Mouse (Mus musculus) hindbrain, embryonic 16.5 days (tissue): ENCODE measurements at regions not wholly inside any gene's neighbourhood (a gene's known extent, or its start where the extent isn't known, plus 50 kb on each side); places are given as distances from the start of the nearest gene placed in this dataset.
"Not testable (repeated sequence)": the region's sequence is repeated elsewhere in the genome, so short reads cannot be mapped to it uniquely, and the experiment has no call there.

Experiments used
- ATAC-seq: fragments of 200-750 bp; cut with Nextera tagmentation; 2 replicates; pipeline ENCODE4 v1.8.0; 2017; ENCODE audit warnings: moderate TSS enrichment, moderate library complexity
- H3K27ac ChIP-seq: fragments of 300-500 bp; sonication (generic); 2 replicates; pipeline ENCODE4 v1.5.1; 2014; ENCODE audit warnings: low read depth, mild to moderate bottlenecking, control low read depth, low read length, moderate library complexity
- H3K27me3 ChIP-seq: fragments of 300-500 bp; sonication (generic); replicated peaks from 2 replicates; pipeline ENCODE4 v1.6.1; 2014; ENCODE audit warnings: low read length; ENCODE audit not compliant: control insufficient read depth, insufficient read depth
- H3K36me3 ChIP-seq: fragments of 300-500 bp; sonication (generic); 2 replicates; pipeline ENCODE4 v1.6.1; 2014; ENCODE audit warnings: mild to moderate bottlenecking, low read length, moderate library complexity, mixed read lengths; ENCODE audit not compliant: control insufficient read depth, insufficient read depth
- H3K4me1 ChIP-seq: fragments of 300-500 bp; sonication (generic); 2 replicates; pipeline ENCODE4 v1.6.1; 2014; ENCODE audit warnings: low read depth, low read length; ENCODE audit not compliant: control insufficient read depth, insufficient read depth
- H3K4me2 ChIP-seq: fragments of 300-500 bp; sonication (generic); 2 replicates; pipeline ENCODE4 v1.6.1; 2014; ENCODE audit warnings: mild to moderate bottlenecking, low read length, control low read depth, moderate library complexity
- H3K4me3 ChIP-seq: fragments of 300-500 bp; sonication (generic); 2 replicates; pipeline ENCODE4 v1.5.1; 2014; ENCODE audit warnings: mild to moderate bottlenecking, low read length, control low read depth, moderate library complexity
- H3K9ac ChIP-seq: fragments of 300-500 bp; sonication (generic); 2 replicates; pipeline ENCODE4 v1.6.1; 2014; ENCODE audit warnings: low read depth, mild to moderate bottlenecking, control low read depth, low read length, moderate library complexity
- H3K9me3 ChIP-seq: fragments of 300-500 bp; sonication (generic); 2 replicates; pipeline ENCODE4 v1.6.1; 2014; ENCODE audit warnings: mild to moderate bottlenecking, low read length, moderate library complexity; ENCODE audit not compliant: control insufficient read depth
- WGBS: fragments of 180-500 bp; shearing (Covaris S2); extraction: QIAGEN DNeasy Blood & Tissue Kit; methylation state at CpG from one replicate; pipeline ENCODE4 v1.1.7; 2014; 5-methylcytosine and 5-hydroxymethylcytosine counted together

GRCm38 (mm10) chr13:58663316-58663715, 52.6 kb upstream of the Slc28a3 start:
- Histone ChIP-seq H3K4me2 (no peak overlapping the region), H3K36me3 (no peaks in the 10 kb centered on the region), H3K27me3 (no peaks in the 10 kb centered on the region), H3K4me3 (no peak overlapping the region), H3K27ac (no peak overlapping the region), H3K9me3 (no peaks in the 10 kb centered on the region), H3K4me1 (no peaks in the 10 kb centered on the region), H3K9ac (no peak overlapping the region)
- ATAC-seq = no peak
- WGBS = 72% methylated on average over 4 of the region's 4 CpGs

DNA sequence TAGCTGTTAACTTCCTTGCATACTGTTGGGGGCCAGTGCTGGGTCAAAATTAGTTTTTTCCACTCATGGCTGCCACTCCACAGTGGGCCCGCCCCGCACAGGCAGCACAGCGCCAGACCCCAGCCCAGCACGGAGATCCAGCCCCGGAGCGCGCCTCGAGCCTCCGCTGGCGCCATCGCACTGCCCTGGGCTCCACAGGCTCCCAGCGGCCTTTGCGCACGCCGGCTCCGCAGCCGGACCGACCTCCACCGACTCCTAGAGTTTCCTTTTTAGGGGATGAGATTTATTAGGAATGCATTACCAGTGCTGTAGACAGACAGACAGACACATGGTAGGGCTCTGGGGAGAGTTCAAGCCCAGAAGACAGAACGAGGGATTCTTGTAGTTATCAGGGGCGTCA, 58.0 kb upstream of the Slc28a3 start:
- Histone ChIP-seq H3K9me3 (no peaks in the 10 kb centered on the region), H3K27ac (no peak overlapping the region), H3K4me3 (no peak overlapping the region), H3K36me3 (no peaks in the 10 kb centered on the region), H3K9ac (no peak overlapping the region), H3K4me1 (no peaks in the 10 kb centered on the region), H3K27me3 (no peaks in the 10 kb centered on the region), H3K4me2 (peak overlapping the region; percentile 36)
- ATAC-seq = no peak
- WGBS = 54% methylated on average over 21 of the region's 21 CpGs

DNA sequence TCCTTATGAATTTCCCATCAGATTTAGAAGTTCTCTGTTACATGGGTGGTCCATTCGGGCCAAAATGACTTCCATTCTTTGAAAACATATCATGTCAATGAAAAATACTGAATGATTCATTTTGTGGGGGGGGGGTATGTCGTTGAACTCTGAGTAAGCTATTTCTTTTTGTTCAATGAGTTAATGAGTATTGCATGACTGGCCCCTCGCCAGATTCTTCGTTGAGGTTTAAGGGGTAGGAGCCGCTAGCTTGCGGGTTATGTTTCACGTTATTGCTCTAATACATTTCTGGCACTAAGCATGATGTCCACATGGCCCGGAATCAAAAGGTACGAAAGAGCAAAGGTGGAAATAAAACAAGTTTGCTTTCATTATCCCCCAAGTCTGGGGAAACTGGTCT, 59.5 kb upstream of the Slc28a3 start:
- no peak for ATAC-seq
- 70% methylated on average over 9 of the region's 9 CpGs for WGBS
- Histone ChIP-seq H3K27ac (no peak overlapping the region), H3K9me3 (no peaks in the 10 kb centered on the region), H3K36me3 (no peaks in the 10 kb centered on the region), H3K9ac (no peak overlapping the region), H3K4me3 (no peak overlapping the region), H3K4me2 (no peak overlapping the region), H3K27me3 (no peaks in the 10 kb centered on the region), H3K4me1 (no peaks in the 10 kb centered on the region)

DNA sequence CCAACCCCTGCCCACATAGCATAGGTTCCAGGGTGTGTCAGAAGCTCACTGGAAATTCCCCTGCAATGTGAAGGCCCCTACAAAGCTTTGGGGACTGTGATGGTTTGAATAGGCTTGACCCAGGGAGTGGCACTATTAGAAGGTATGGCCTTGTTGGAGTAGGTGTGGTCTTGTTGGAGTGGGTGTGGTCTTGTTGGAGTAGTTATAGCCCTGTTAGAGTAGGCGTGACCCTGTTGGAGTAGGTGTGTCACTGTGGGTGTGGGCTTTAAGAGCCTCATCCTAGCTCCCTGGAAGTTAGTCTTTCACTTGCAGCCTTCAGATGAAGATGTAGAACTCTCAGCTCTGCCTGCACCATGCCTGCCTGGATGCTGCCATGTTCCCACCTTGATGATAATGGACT, 64.9 kb upstream of the Slc28a3 start:
- not testable (repeated sequence) for H3K36me3 ChIP-seq, ATAC-seq, H3K4me3 ChIP-seq, H3K9me3 ChIP-seq, H3K27ac ChIP-seq, H3K4me1 ChIP-seq, H3K9ac ChIP-seq, H3K27me3 ChIP-seq, H3K4me2 ChIP-seq
- 100% methylated on average over 1 of the region's 1 CpGs for WGBS

DNA sequence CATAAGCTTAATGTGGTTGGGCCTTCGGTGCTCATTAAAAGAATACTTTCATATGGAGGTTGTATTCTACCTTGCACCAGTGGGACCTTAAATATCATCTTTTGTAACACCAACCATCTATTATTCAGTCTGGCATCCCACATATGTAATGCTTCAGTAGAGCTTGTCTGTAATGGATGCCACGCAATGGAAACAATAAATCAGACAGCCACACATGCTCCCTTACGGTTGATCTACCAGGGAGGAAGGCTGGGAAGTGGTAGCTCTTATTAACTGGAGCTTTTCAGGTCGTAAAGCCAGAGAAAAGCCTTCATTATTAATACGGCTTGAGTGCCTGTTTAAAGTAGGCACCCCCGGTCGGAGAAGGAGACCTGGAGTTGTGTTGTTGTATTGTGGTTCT, 66.8 kb upstream of the Slc28a3 start:
- H3K36me3 ChIP-seq = no peaks in the 10 kb centered on the region
- WGBS = 77% methylated on average over 7 of the region's 7 CpGs
- no peak overlapping the region for H3K4me3 ChIP-seq
- H3K4me2 ChIP-seq = no peak overlapping the region
- H3K27ac ChIP-seq = no peak overlapping the region
- no peak for ATAC-seq
- no peaks in the 10 kb centered on the region for H3K9me3 ChIP-seq
- H3K9ac ChIP-seq = no peak overlapping the region
- no peaks in the 10 kb centered on the region for H3K27me3 ChIP-seq
- H3K4me1 ChIP-seq = no peaks in the 10 kb centered on the region

GRCm38 (mm10) chr13:58679663-58680062, 69.0 kb upstream of the Slc28a3 start:
- no peaks in the 10 kb centered on the region for H3K9me3 ChIP-seq
- H3K36me3 ChIP-seq = no peaks in the 10 kb centered on the region
- no peaks in the 10 kb centered on the region for H3K27me3 ChIP-seq
- WGBS = 83% methylated on average over 6 of the region's 6 CpGs
- no peak overlapping the region for H3K4me3 ChIP-seq
- H3K4me1 ChIP-seq = no peaks in the 10 kb centered on the region
- no peak overlapping the region for H3K27ac ChIP-seq
- no peak overlapping the region for H3K4me2 ChIP-seq
- ATAC-seq = no peak
- no peak overlapping the region for H3K9ac ChIP-seq

GRCm38 (mm10) chr13:58686822-58687221, 76.1 kb upstream of the Slc28a3 start:
- H3K36me3 ChIP-seq = no peaks in the 10 kb centered on the region
- no peaks in the 10 kb centered on the region for H3K27me3 ChIP-seq
- no peak overlapping the region for H3K4me2 ChIP-seq
- H3K27ac ChIP-seq = no peak overlapping the region
- no peak overlapping the region for H3K4me3 ChIP-seq
- H3K9me3 ChIP-seq = no peaks in the 10 kb centered on the region
- no peak overlapping the region for H3K9ac ChIP-seq
- 84% methylated on average over 5 of the region's 5 CpGs for WGBS
- no peak for ATAC-seq
- no peaks in the 10 kb centered on the region for H3K4me1 ChIP-seq

GRCm38 (mm10) chr13:58687609-58688008, 76.9 kb upstream of the Slc28a3 start:
- no peak overlapping the region for H3K4me3 ChIP-seq
- ATAC-seq = no peak
- H3K4me1 ChIP-seq = no peaks in the 10 kb centered on the region
- no peaks in the 10 kb centered on the region for H3K36me3 ChIP-seq
- H3K4me2 ChIP-seq = no peak overlapping the region
- no peaks in the 10 kb centered on the region for H3K9me3 ChIP-seq
- no peak overlapping the region for H3K27ac ChIP-seq
- H3K27me3 ChIP-seq = no peaks in the 10 kb centered on the region
- 80% methylated on average over 2 of the region's 2 CpGs for WGBS
- H3K9ac ChIP-seq = no peak overlapping the region

DNA sequence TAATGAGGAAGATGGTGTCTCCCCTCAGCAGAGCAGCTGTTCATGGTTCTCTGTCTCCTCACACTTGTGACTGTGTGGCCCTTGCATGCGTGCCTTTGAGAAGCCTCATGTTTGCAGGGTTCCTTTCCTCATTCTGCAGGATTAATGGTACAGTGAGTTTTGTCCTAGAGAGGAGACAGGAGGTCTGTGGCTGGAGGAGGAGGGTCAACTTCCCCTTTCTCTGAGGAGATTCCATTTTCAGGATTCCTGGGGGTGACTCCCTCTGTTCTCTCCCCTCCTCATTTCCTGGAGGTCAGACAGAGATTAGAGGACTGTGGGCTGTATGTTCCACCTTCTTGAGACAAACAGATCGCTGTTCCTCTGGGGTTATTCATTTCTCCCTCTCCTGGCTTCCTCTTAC, 77.6 kb upstream of the Slc28a3 start:
- ATAC-seq = no peak
- no peaks in the 10 kb centered on the region for H3K9me3 ChIP-seq
- H3K27me3 ChIP-seq = no peaks in the 10 kb centered on the region
- H3K4me2 ChIP-seq = no peak overlapping the region
- no peak overlapping the region for H3K4me3 ChIP-seq
- no peaks in the 10 kb centered on the region for H3K36me3 ChIP-seq
- no peak overlapping the region for H3K9ac ChIP-seq
- 77% methylated on average over 2 of the region's 2 CpGs for WGBS
- H3K4me1 ChIP-seq = no peaks in the 10 kb centered on the region
- no peak overlapping the region for H3K27ac ChIP-seq

DNA sequence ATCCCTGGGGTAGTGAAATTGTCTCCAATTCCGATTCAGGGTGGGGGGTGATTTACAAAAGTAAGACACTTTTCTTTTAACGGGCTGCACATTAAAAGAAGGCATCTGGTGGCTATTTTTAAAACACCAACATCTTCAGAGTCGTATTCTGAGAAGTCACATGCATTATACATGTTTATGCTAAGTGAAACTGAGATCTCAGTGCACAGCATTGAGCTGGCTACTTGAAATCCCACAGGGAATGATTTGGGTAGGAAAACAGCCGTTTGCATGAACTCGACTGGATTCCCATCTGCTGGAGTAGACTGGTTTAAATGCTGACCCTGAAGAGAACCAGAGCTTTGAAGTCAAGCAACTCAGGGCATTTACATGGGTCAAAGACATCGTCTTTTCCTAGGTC, 84.0 kb upstream of the Slc28a3 start:
- H3K27ac ChIP-seq = no peak overlapping the region
- H3K36me3 ChIP-seq = no peaks in the 10 kb centered on the region
- no peaks in the 10 kb centered on the region for H3K27me3 ChIP-seq
- H3K4me3 ChIP-seq = no peak overlapping the region
- no peak overlapping the region for H3K4me2 ChIP-seq
- ATAC-seq = no peak
- no peaks in the 10 kb centered on the region for H3K4me1 ChIP-seq
- no peak overlapping the region for H3K9ac ChIP-seq
- no peaks in the 10 kb centered on the region for H3K9me3 ChIP-seq
- 48% methylated on average over 6 of the region's 6 CpGs for WGBS
